Mouse (Mus musculus): ENCODE measurements around the gene Sctr.

DNA sequence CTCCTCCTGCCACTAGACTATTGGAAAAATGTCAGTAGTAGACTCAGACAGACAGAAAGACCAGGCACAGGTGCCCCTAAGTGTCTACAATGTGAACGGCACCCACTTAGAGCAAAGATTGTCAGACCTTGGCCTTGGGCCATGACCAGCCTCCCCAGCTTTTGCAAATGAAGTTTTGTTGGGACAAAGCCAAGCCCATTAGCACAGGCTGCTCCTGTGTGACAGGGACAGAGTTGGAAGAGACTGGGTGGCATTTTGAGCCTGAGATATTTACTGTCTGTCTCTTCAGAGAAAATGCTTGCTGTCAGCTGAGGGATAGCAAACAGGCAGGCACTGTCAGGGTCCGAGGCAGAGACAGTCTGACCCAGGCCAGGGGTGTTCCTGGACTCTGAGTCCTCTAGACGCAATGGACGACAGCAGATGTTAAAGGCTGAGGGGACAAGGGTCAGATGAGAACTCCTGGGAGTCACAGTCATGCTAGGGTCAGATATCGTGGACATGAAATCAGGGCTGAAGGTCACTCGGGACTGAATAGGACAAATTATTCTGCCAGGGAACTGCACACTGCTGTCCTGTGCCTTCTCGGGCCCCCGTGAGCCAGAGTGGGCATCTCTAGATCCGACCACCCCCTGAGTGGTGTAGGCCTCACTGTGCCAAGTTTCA is 30.5 kb downstream of the Sctr start:
- TF ChIP-seq POLR2A (IDR thresholded peaks at IDR 0.05; ENCODE audit: low read depth, low read length), result no peak
- TF ChIP-seq CTCF (IDR thresholded peaks at IDR 0.05; ENCODE audit: borderline replicate concordance, insufficient read depth, low read length), result no peak
